Comparison of ENCODE assay signal across 13 mouse cellular contexts in genomic region chr7:135769082-135769673, GRCm38 (mm10). TPM values are rescaled to one million over a fixed set of nuclear protein-coding genes. Genes with fewer than 3 reads are reported as not detected.
A peak's percentile ranks its signal among the peaks of the same experiment; 100 is the strongest.
DNase-seq lines count a peak whose midpoint lies in the region; ATAC-seq and TF ChIP-seq lines count a peak whose summit lies in the region.
"Had no signal": no experiment of that assay in that cellular context is flagged by ENCODE, and none has a peak within 500 bp of the region (broad histone marks: within the 10 kb centered on the region; RNA-seq: fewer than 3 reads in every experiment).

No protein-coding gene starts in this region.

- intact Hi-C loops in left cerebral cortex, postnatal 4 days (cut with DNase I), result no loop called here

- no peaks in the 10 kb centered on the region for H3K36me3 ChIP-seq in hindbrain, embryonic 13.5 days
- no peaks in the 10 kb centered on the region for H3K36me3 ChIP-seq in hindbrain, embryonic 12.5 days
- no peaks in the 10 kb centered on the region for H3K36me3 ChIP-seq in lung, embryonic 16.5 days (ENCODE audit: control insufficient read depth, insufficient read depth, low read length)
- no peaks in the 10 kb centered on the region for H3K36me3 ChIP-seq in limb, embryonic 14.5 days (ENCODE audit: control insufficient read depth, insufficient read depth, low read length)
- H3K36me3 ChIP-seq: embryonic facial prominence, embryonic 13.5 days; heart, embryonic 12.5 days; stomach, embryonic 15.5 days had no signal

- 0 out of 2 replicates have a peak, but pooled peaks have one; percentile 54 for ATAC-seq in hindbrain, embryonic 13.5 days (ENCODE audit: low FRiP score)
- ATAC-seq in hindbrain, embryonic 12.5 days (ENCODE audit: low FRiP score), result no peak
- ATAC-seq in lung, embryonic 16.5 days (ENCODE audit: low read depth), result peak; percentile 49; the same call in 1 of the 2 replicates
- ATAC-seq in limb, embryonic 14.5 days (ENCODE audit: low FRiP score, low read depth), result no peak
- ATAC-seq: intestine, embryonic 16.5 days had no signal

- no peak for DNase-seq in lung, postnatal 14 days
- peak; percentile 77 for DNase-seq in brain, embryonic 14.5 days (ENCODE audit: low read depth)
- DNase-seq in limb, embryonic 14.5 days (ENCODE audit: low spot score), result peak; percentile 43
- DNase-seq in left cerebral cortex, postnatal 4 days, result no peak
- DNase-seq in thymus, postnatal 36 days, result no peak

- no peak overlapping the region for H3K27ac ChIP-seq in hindbrain, embryonic 13.5 days
- H3K27ac ChIP-seq in hindbrain, embryonic 12.5 days, result no peak overlapping the region
- H3K27ac ChIP-seq in lung, embryonic 16.5 days (ENCODE audit: low read length), result no peak overlapping the region
- no peak overlapping the region for H3K27ac ChIP-seq in limb, embryonic 14.5 days (replicated peaks; ENCODE audit: low read depth, low read length)
- H3K27ac ChIP-seq: embryonic facial prominence, embryonic 13.5 days; kidney, postnatal 0 days; stomach, embryonic 15.5 days had no signal

- TF ChIP-seq POLR2A in brain, embryonic 14.5 days (IDR thresholded peaks at IDR 0.05; ENCODE audit: borderline replicate concordance, extremely low read depth, insufficient read depth, insufficient read length, poor library complexity, severe bottlenecking), result no peak
- no peak for TF ChIP-seq POLR2A in limb, embryonic 14.5 days (IDR thresholded peaks at IDR 0.05; ENCODE audit: borderline replicate concordance, extremely low read depth, insufficient read depth, insufficient read length)

- H3K27me3 ChIP-seq in hindbrain, embryonic 13.5 days, result no peaks in the 10 kb centered on the region
- H3K27me3 ChIP-seq in hindbrain, embryonic 12.5 days, result no peaks in the 10 kb centered on the region
- H3K27me3 ChIP-seq in lung, embryonic 16.5 days (ENCODE audit: control insufficient read depth, insufficient read depth, low read depth, low read length), result no peaks in the 10 kb centered on the region
- no peaks in the 10 kb centered on the region for H3K27me3 ChIP-seq in limb, embryonic 14.5 days (ENCODE audit: control insufficient read depth, insufficient read depth, low read length)
- H3K27me3 ChIP-seq: embryonic facial prominence, embryonic 13.5 days had no signal

- H3K9ac ChIP-seq in hindbrain, embryonic 13.5 days, result no peak overlapping the region
- H3K9ac ChIP-seq in hindbrain, embryonic 12.5 days, result no peak overlapping the region
- no peak overlapping the region for H3K9ac ChIP-seq in lung, embryonic 16.5 days (ENCODE audit: low read length)
- no peak overlapping the region for H3K9ac ChIP-seq in limb, embryonic 14.5 days (ENCODE audit: low read depth, low read length, severe bottlenecking)
- H3K9ac ChIP-seq: embryonic facial prominence, embryonic 13.5 days; heart, embryonic 12.5 days; stomach, embryonic 15.5 days had no signal

- H3K4me3 ChIP-seq in hindbrain, embryonic 13.5 days, result no peak overlapping the region
- no peak overlapping the region for H3K4me3 ChIP-seq in hindbrain, embryonic 12.5 days
- H3K4me3 ChIP-seq in lung, embryonic 16.5 days (ENCODE audit: low read length), result no peak overlapping the region
- H3K4me3 ChIP-seq in limb, embryonic 14.5 days (replicated peaks; ENCODE audit: low read length), result no peak overlapping the region
- H3K4me3 ChIP-seq: embryonic facial prominence, embryonic 13.5 days; heart, embryonic 12.5 days; stomach, embryonic 15.5 days had no signal

- 62% methylated on average over 21 of the region's 21 CpGs for WGBS in hindbrain, embryonic 13.5 days
- 75% methylated on average over 21 of the region's 21 CpGs for WGBS in hindbrain, embryonic 12.5 days
- WGBS in lung, embryonic 16.5 days, result 38% methylated on average over 21 of the region's 21 CpGs
- WGBS in limb, embryonic 14.5 days, result 42% methylated on average over 21 of the region's 21 CpGs

- H3K4me1 ChIP-seq in hindbrain, embryonic 13.5 days (replicated peaks), result peaks cover 28% of the 10 kb centered on the region
- peaks cover 5% of the 10 kb centered on the region; the same call in 1 of the 2 replicates for H3K4me1 ChIP-seq in hindbrain, embryonic 12.5 days
- H3K4me1 ChIP-seq in lung, embryonic 16.5 days (replicated peaks; ENCODE audit: control insufficient read depth, insufficient read depth, low read length), result no peaks in the 10 kb centered on the region; the same call in 1 of the 2 replicates
- H3K4me1 ChIP-seq in limb, embryonic 14.5 days (ENCODE audit: control insufficient read depth, insufficient read depth, low read length), result peaks cover 12% of the 10 kb centered on the region
- H3K4me1 ChIP-seq: heart, embryonic 12.5 days; stomach, embryonic 15.5 days had no signal

- no peaks in the 10 kb centered on the region for H3K9me3 ChIP-seq in hindbrain, embryonic 13.5 days
- H3K9me3 ChIP-seq in hindbrain, embryonic 12.5 days (replicated peaks), result no peaks in the 10 kb centered on the region
- no peaks in the 10 kb centered on the region for H3K9me3 ChIP-seq in lung, embryonic 16.5 days (ENCODE audit: control insufficient read depth, low read length)
- no peaks in the 10 kb centered on the region for H3K9me3 ChIP-seq in limb, embryonic 14.5 days (ENCODE audit: control insufficient read depth, low read length)
- H3K9me3 ChIP-seq: embryonic facial prominence, embryonic 13.5 days; heart, embryonic 12.5 days; stomach, embryonic 15.5 days had no signal

- TF ChIP-seq CTCF in brain, embryonic 14.5 days (IDR thresholded peaks at IDR 0.05; ENCODE audit: borderline replicate concordance, extremely low read depth, insufficient read depth, insufficient read length), result no peak

- no peak overlapping the region for H3K4me2 ChIP-seq in hindbrain, embryonic 13.5 days
- H3K4me2 ChIP-seq in hindbrain, embryonic 12.5 days (replicated peaks), result no peak overlapping the region
- peak overlapping the region; percentile 2; the same call in 1 of the 2 replicates for H3K4me2 ChIP-seq in lung, embryonic 16.5 days (ENCODE audit: low read depth, low read length)
- peak overlapping the region; percentile 11; the same call in 1 of the 2 replicates for H3K4me2 ChIP-seq in limb, embryonic 14.5 days (replicated peaks; ENCODE audit: low read depth, low read length, severe bottlenecking)
- H3K4me2 ChIP-seq: embryonic facial prominence, embryonic 13.5 days; heart, embryonic 12.5 days; stomach, embryonic 15.5 days had no signal

RNA-seq across cellular contexts. Expression of gene Mki67, which starts 53.0 kb away (rescaled TPM):
- polyA plus RNA-seq in hindbrain, embryonic 13.5 days (2015; fragmentation: Nextera tagmentation; extraction: Ambion mirVana), result 8.1 and 10.2 TPM in 2 replicates
- polyA plus RNA-seq in hindbrain, embryonic 12.5 days (2016; fragmentation: Nextera tagmentation; extraction: Ambion mirVana), result 36.0 and 37.0 TPM in 2 replicates
- 43.7 and 44.3 TPM in 2 replicates for polyA plus RNA-seq in lung, embryonic 16.5 days (2015; fragmentation: Nextera tagmentation; extraction: Ambion mirVana)
- 15.0 and 18.4 TPM in 2 replicates for polyA plus RNA-seq in brain, embryonic 14.5 days (2012; rRNA removed)
- 21.9 and 43.1 TPM in 2 replicates for polyA plus RNA-seq in limb, embryonic 14.5 days (2012; rRNA removed)
- polyA plus RNA-seq in limb, embryonic 14.5 days (2014; fragmentation: Nextera tagmentation; extraction: Ambion mirVana), result 47.7 and 53.5 TPM in 2 replicates
- 10 to 100 TPM; 15.8 to 16.5 TPM for total RNA-seq in left cerebral cortex, postnatal 4 days (2021)

Comparison
In these comparisons a context has a peak if more than half of its experiments do, and no peak if none do; other contexts are left out.
1. ATAC-seq: peak in hindbrain, embryonic 13.5 days (single experiment) and lung, embryonic 16.5 days (single experiment); none in hindbrain, embryonic 12.5 days (single experiment) and limb, embryonic 14.5 days (single experiment).
2. H3K4me2 ChIP-seq: peak in lung, embryonic 16.5 days (single experiment) and limb, embryonic 14.5 days (single experiment); none in hindbrain, embryonic 13.5 days (single experiment) and hindbrain, embryonic 12.5 days (single experiment).
3. DNase-seq: peak in brain, embryonic 14.5 days (single experiment) and limb, embryonic 14.5 days (single experiment); none in lung, postnatal 14 days (single experiment), left cerebral cortex, postnatal 4 days (single experiment) and thymus, postnatal 36 days (0 of 2).